Mouse (Mus musculus) gastrocnemius, postnatal 36 days (tissue): ENCODE measurements around the gene Tnfrsf13b. TPM values are rescaled to one million over a fixed set of nuclear protein-coding genes. Genes with fewer than 3 reads are reported as not detected.
"Not testable (repeated sequence)": the region's sequence is repeated elsewhere in the genome, so short reads cannot be mapped to it uniquely, and the experiment has no call there.

Source experiments
- DNase-seq, 2 experiments: peaks; one replicate each; pipeline ENCODE4 v3.0.0; 2022
- intact Hi-C: fragments of 180-260 bp; cut with DNase I; formaldehyde crosslinking; loops from one replicate; pipeline ENCODE4 v1.15.1; 2025
- total RNA-seq, 2 experiments: library from RNA; stranded (reverse); gene quantifications; 2 replicates each; pipeline ENCODE4 v1.2.3; 2021

Gene Tnfrsf13b
- total RNA-seq, 2 experiments from 2014 or later: 0.30 to 0.43 TPM

- intact Hi-C loops: no loop called here
These were observed 36.2 kb downstream of the Tnfrsf13b start for GRCm38 (mm10) chr11:61162776-61163175.

GRCm38 (mm10) chr11:61163341-61163740, 36.8 kb downstream of the Tnfrsf13b start:
- DNase-seq: no peak

More at GRCm38 (mm10) chr11:61162776-61163175, 36.2 kb downstream of the Tnfrsf13b start:
- no peak for DNase-seq

GRCm38 (mm10) chr11:61164366-61164765, 37.8 kb downstream of the Tnfrsf13b start:
- intact Hi-C loops: no loop called here

More at GRCm38 (mm10) chr11:61163341-61163740, 36.8 kb downstream of the Tnfrsf13b start:
- intact Hi-C loops: no loop called here

GRCm38 (mm10) chr11:61164881-61165280, 38.3 kb downstream of the Tnfrsf13b start:
- intact Hi-C loops: no loop called here
- DNase-seq: no peak

More at GRCm38 (mm10) chr11:61164366-61164765, 37.8 kb downstream of the Tnfrsf13b start:
- DNase-seq: no peak

GRCm38 (mm10) chr11:61170184-61170583, 43.6 kb downstream of the Tnfrsf13b start:
- DNase-seq: no peak
- intact Hi-C loops: no loop called here

GRCm38 (mm10) chr11:61173477-61173876, 46.9 kb downstream of the Tnfrsf13b start:
- intact Hi-C loops, DNase-seq: not testable (repeated sequence)

- intact Hi-C loops: no loop called here
- peak in 1 of 2 experiments; percentile 31 for DNase-seq
These were observed 47.8 kb downstream of the Tnfrsf13b start for GRCm38 (mm10) chr11:61174291-61174820.

GRCm38 (mm10) chr11:61174821-61175658, 48.5 kb downstream of the Tnfrsf13b start, which contains the start of gene Usp22:
Gene Usp22, minus strand, starts transcription at chr11:61175055.
- intact Hi-C loops: no loop called here
- DNase-seq: peak; percentile 97 to 99

- no peak for DNase-seq
- intact Hi-C loops: no loop called here
These were observed 49.2 kb downstream of the Tnfrsf13b start for GRCm38 (mm10) chr11:61175778-61176177.

- no peak for DNase-seq
- intact Hi-C loops: no loop called here
These were observed 49.8 kb downstream of the Tnfrsf13b start for GRCm38 (mm10) chr11:61176321-61176720.

- DNase-seq: no peak
- intact Hi-C loops: no loop called here
These were observed 53.8 kb downstream of the Tnfrsf13b start for GRCm38 (mm10) chr11:61180361-61180760.

- intact Hi-C loops: no loop called here
- DNase-seq: no peak
These were observed 55.1 kb downstream of the Tnfrsf13b start for GRCm38 (mm10) chr11:61181624-61182023.

GRCm38 (mm10) chr11:61183820-61184219, 57.3 kb downstream of the Tnfrsf13b start:
- no peak for DNase-seq
- intact Hi-C loops: no loop called here

- no peak for DNase-seq
- intact Hi-C loops: loop anchor here (5.0 kb wide), 1 partner anchor 197 kb away; no protein-coding TSS in a partner anchor
These were observed 64.2 kb downstream of the Tnfrsf13b start for GRCm38 (mm10) chr11:61190776-61191175.

- DNase-seq: not testable (repeated sequence)
- intact Hi-C loops: loop anchor here (2.0 to 5.0 kb wide), 2 partner anchors 195 to 219 kb away; no protein-coding TSS in a partner anchor
These were observed 65.6 kb downstream of the Tnfrsf13b start for GRCm38 (mm10) chr11:61192123-61192522.

GRCm38 (mm10) chr11:61192779-61193178, 66.2 kb downstream of the Tnfrsf13b start:
- DNase-seq: no peak
- intact Hi-C loops: loop anchor here (2.0 to 5.0 kb wide), 2 partner anchors 195 to 218 kb away; no protein-coding TSS in a partner anchor

GRCm38 (mm10) chr11:61193392-61193791, 66.8 kb downstream of the Tnfrsf13b start:
- intact Hi-C loops: loop anchor here (2.0 to 5.0 kb wide), 2 partner anchors 194 to 217 kb away; no protein-coding TSS in a partner anchor
- DNase-seq: peak; percentile 68 to 76

GRCm38 (mm10) chr11:61196616-61197353, 70.2 kb downstream of the Tnfrsf13b start:
- intact Hi-C loops: loop anchor here (5.0 kb wide), 1 partner anchor 151 kb away; no protein-coding TSS in a partner anchor
- no peak for DNase-seq

- intact Hi-C loops: loop anchor here (5.0 kb wide), 1 partner anchor 149 kb away; no protein-coding TSS in a partner anchor
- DNase-seq: no peak
These were observed 71.4 kb downstream of the Tnfrsf13b start for GRCm38 (mm10) chr11:61197935-61198334.
